Mouse (Mus musculus) lung, embryonic 15.5 days (tissue): Measurements from ENCODE around the gene Negr1. TPM values are rescaled to one million over a fixed set of nuclear protein-coding genes. Genes with fewer than 3 reads are reported as not detected.
A peak's percentile ranks its signal among the peaks of the same experiment; 100 is the strongest.

Experiments used
- ATAC-seq: fragments of 200-750 bp; cut with Nextera tagmentation; 2 replicates; pipeline ENCODE4 v1.8.0; 2017; ENCODE audit warnings: moderate number of reproducible peaks, borderline replicate concordance; ENCODE audit not compliant: low FRiP score, low TSS enrichment; ENCODE audit errors: extremely low read depth
- H3K27ac ChIP-seq: fragments of 300-500 bp; sonication (generic); 2 replicates; pipeline ENCODE4 v1.5.1; 2015; ENCODE audit warnings: moderate library complexity, mild to moderate bottlenecking, inconsistent platforms
- H3K27me3 ChIP-seq: fragments of 300-500 bp; sonication (generic); 2 replicates; pipeline ENCODE4 v1.6.1; 2015; ENCODE audit warnings: inconsistent platforms
- H3K36me3 ChIP-seq: fragments of 300-500 bp; sonication (generic); 2 replicates; pipeline ENCODE4 v1.6.1; 2015; ENCODE audit warnings: inconsistent platforms
- H3K4me1 ChIP-seq: fragments of 300-500 bp; sonication (generic); 2 replicates; pipeline ENCODE4 v1.6.1; 2015; ENCODE audit warnings: inconsistent platforms
- H3K4me2 ChIP-seq: fragments of 300-500 bp; sonication (generic); 2 replicates; pipeline ENCODE4 v1.6.1; 2015; ENCODE audit warnings: inconsistent platforms, mild to moderate bottlenecking, moderate library complexity
- H3K4me3 ChIP-seq: fragments of 300-500 bp; sonication (generic); 2 replicates; pipeline ENCODE4 v1.5.1; 2015; ENCODE audit warnings: mild to moderate bottlenecking, inconsistent platforms
- H3K9ac ChIP-seq: fragments of 300-500 bp; sonication (generic); 2 replicates; pipeline ENCODE4 v1.6.1; 2015; ENCODE audit warnings: inconsistent platforms
- H3K9me3 ChIP-seq: fragments of 300-500 bp; sonication (generic); 2 replicates; pipeline ENCODE4 v1.6.1; 2016; ENCODE audit warnings: inconsistent platforms
- WGBS: fragments of 180-500 bp; shearing (Covaris S2); methylation state at CpG from one replicate; pipeline ENCODE4 v1.1.7; 2015; 5-methylcytosine and 5-hydroxymethylcytosine counted together
- polyA plus RNA-seq: library from polyadenylated mRNA; unstranded; fragments of >200 nt; fragmentation: Nextera tagmentation; extraction: Ambion mirVana; gene quantifications from 2 replicates; pipeline ENCODE4 v1.2.1, GENCODE M21; 2015

Negr1 gene
- polyA plus RNA-seq, 1 experiment from 2014 or later, result 7.5 TPM

- Histone ChIP-seq H3K9me3 (no peaks in the 10 kb centered on the region), H3K9ac (no peak overlapping the region), H3K27me3 (no peaks in the 10 kb centered on the region), H3K36me3 (no peaks in the 10 kb centered on the region), H3K4me1 (peaks cover 3% of the 10 kb centered on the region; the same call in 1 of the 2 replicates), H3K27ac (no peak overlapping the region), H3K4me3 (no peak overlapping the region), H3K4me2 (no peak overlapping the region)
- no peak for ATAC-seq
- WGBS, result 35% methylated on average over 5 of the region's 5 CpGs
Measured at GRCm38 (mm10) chr3:156928396-156929061, 366.9 kb downstream of the Negr1 start.

- H3K4me2 ChIP-seq, result no peak overlapping the region
- H3K4me1 ChIP-seq, result peaks cover 3% of the 10 kb centered on the region; the same call in 1 of the 2 replicates
- H3K4me3 ChIP-seq, result no peak overlapping the region
- no peak for ATAC-seq
- no peak overlapping the region for H3K27ac ChIP-seq
- H3K36me3 ChIP-seq, result no peaks in the 10 kb centered on the region
- H3K9me3 ChIP-seq, result no peaks in the 10 kb centered on the region
- no peaks in the 10 kb centered on the region for H3K27me3 ChIP-seq
- 51% methylated on average over 3 of the region's 3 CpGs for WGBS
- no peak overlapping the region for H3K9ac ChIP-seq
Measured at GRCm38 (mm10) chr3:156929062-156929397, 367.4 kb downstream of the Negr1 start.

GRCm38 (mm10) chr3:156929677-156930440, 368.3 kb downstream of the Negr1 start:
- H3K36me3 ChIP-seq, result no peaks in the 10 kb centered on the region
- no peaks in the 10 kb centered on the region for H3K9me3 ChIP-seq
- no peak overlapping the region for H3K4me2 ChIP-seq
- H3K9ac ChIP-seq, result no peak overlapping the region
- 81% methylated on average over 2 of the region's 2 CpGs for WGBS
- no peak overlapping the region for H3K4me3 ChIP-seq
- no peaks in the 10 kb centered on the region for H3K27me3 ChIP-seq
- H3K4me1 ChIP-seq, result peaks cover 3% of the 10 kb centered on the region; the same call in 1 of the 2 replicates
- no peak overlapping the region for H3K27ac ChIP-seq
- no peak for ATAC-seq

- Histone ChIP-seq H3K9ac (no peak overlapping the region), H3K4me2 (no peak overlapping the region), H3K9me3 (no peaks in the 10 kb centered on the region), H3K27ac (no peak overlapping the region), H3K4me3 (no peak overlapping the region), H3K4me1 (peaks cover 3% of the 10 kb centered on the region; the same call in 1 of the 2 replicates), H3K36me3 (no peaks in the 10 kb centered on the region), H3K27me3 (no peaks in the 10 kb centered on the region)
- 64% methylated on average over 2 of the region's 2 CpGs for WGBS
- ATAC-seq, result no peak
Measured at GRCm38 (mm10) chr3:156931011-156931410, 369.4 kb downstream of the Negr1 start.

- H3K27ac ChIP-seq, result no peak overlapping the region
- no peak overlapping the region for H3K9ac ChIP-seq
- H3K27me3 ChIP-seq, result no peaks in the 10 kb centered on the region
- 87% methylated on average over 1 of the region's 1 CpGs for WGBS
- H3K36me3 ChIP-seq, result no peaks in the 10 kb centered on the region
- peaks cover 3% of the 10 kb centered on the region; the same call in 1 of the 2 replicates for H3K4me1 ChIP-seq
- no peak overlapping the region for H3K4me3 ChIP-seq
- H3K9me3 ChIP-seq, result no peaks in the 10 kb centered on the region
- no peak for ATAC-seq
- H3K4me2 ChIP-seq, result no peak overlapping the region
Measured at GRCm38 (mm10) chr3:156931540-156931939, 369.9 kb downstream of the Negr1 start.

GRCm38 (mm10) chr3:156934778-156935290, 373.2 kb downstream of the Negr1 start:
- no peaks in the 10 kb centered on the region for H3K27me3 ChIP-seq
- 43% methylated on average over 5 of the region's 5 CpGs for WGBS
- no peak overlapping the region for H3K4me2 ChIP-seq

GRCm38 (mm10) chr3:156947404-156947803, 385.8 kb downstream of the Negr1 start:
- Histone ChIP-seq H3K9me3 (no peaks in the 10 kb centered on the region), H3K27ac (no peak overlapping the region), H3K4me1 (no peaks in the 10 kb centered on the region), H3K9ac (no peak overlapping the region), H3K4me2 (no peak overlapping the region), H3K4me3 (no peak overlapping the region), H3K36me3 (no peaks in the 10 kb centered on the region), H3K27me3 (no peaks in the 10 kb centered on the region)
- 25% methylated on average over 6 of the region's 6 CpGs for whole genome bisulfite sequencing
- no peak for ATAC-seq

More at GRCm38 (mm10) chr3:156934778-156935290, 373.2 kb downstream of the Negr1 start:
- no peak overlapping the region for H3K4me3 ChIP-seq
- no peak overlapping the region for H3K9ac ChIP-seq
- H3K9me3 ChIP-seq, result no peaks in the 10 kb centered on the region
- H3K36me3 ChIP-seq, result no peaks in the 10 kb centered on the region
- H3K27ac ChIP-seq, result no peak overlapping the region
- H3K4me1 ChIP-seq, result no peaks in the 10 kb centered on the region
- no peak for ATAC-seq

GRCm38 (mm10) chr3:156952970-156953369, 391.4 kb downstream of the Negr1 start:
- Histone ChIP-seq H3K27me3 (no peaks in the 10 kb centered on the region), H3K9ac (no peak overlapping the region), H3K36me3 (no peaks in the 10 kb centered on the region), H3K9me3 (no peaks in the 10 kb centered on the region), H3K4me1 (no peaks in the 10 kb centered on the region), H3K27ac (no peak overlapping the region), H3K4me3 (no peak overlapping the region), H3K4me2 (no peak overlapping the region)
- no peak for ATAC-seq
- WGBS, result 54% methylated on average over 6 of the region's 6 CpGs

GRCm38 (mm10) chr3:156955094-156955493, 393.5 kb downstream of the Negr1 start:
- Histone ChIP-seq H3K36me3 (no peaks in the 10 kb centered on the region), H3K27me3 (no peaks in the 10 kb centered on the region), H3K27ac (no peak overlapping the region), H3K9me3 (no peaks in the 10 kb centered on the region), H3K4me1 (no peaks in the 10 kb centered on the region), H3K4me2 (no peak overlapping the region), H3K4me3 (no peak overlapping the region), H3K9ac (no peak overlapping the region)
- WGBS, result 78% methylated on average over 4 of the region's 4 CpGs
- ATAC-seq, result no peak

- 95% methylated on average over 7 of the region's 7 CpGs for WGBS
- Histone ChIP-seq H3K4me2 (no peak overlapping the region), H3K4me1 (no peaks in the 10 kb centered on the region), H3K4me3 (no peak overlapping the region), H3K9me3 (no peaks in the 10 kb centered on the region), H3K27ac (no peak overlapping the region), H3K27me3 (no peaks in the 10 kb centered on the region), H3K36me3 (no peaks in the 10 kb centered on the region), H3K9ac (no peak overlapping the region)
- no peak for ATAC-seq
Measured at GRCm38 (mm10) chr3:156958640-156959039, 397.0 kb downstream of the Negr1 start.

GRCm38 (mm10) chr3:156968764-156969163, 407.2 kb downstream of the Negr1 start:
- Histone ChIP-seq H3K27me3 (no peaks in the 10 kb centered on the region), H3K4me3 (no peak overlapping the region), H3K9ac (no peak overlapping the region), H3K4me2 (no peak overlapping the region), H3K36me3 (no peaks in the 10 kb centered on the region), H3K4me1 (no peaks in the 10 kb centered on the region), H3K27ac (no peak overlapping the region), H3K9me3 (no peaks in the 10 kb centered on the region)
- peak; percentile 57; the same call in 1 of the 2 replicates for ATAC-seq
- 45% methylated on average over 2 of the region's 2 CpGs for WGBS

GRCm38 (mm10) chr3:156971104-156971503, 409.5 kb downstream of the Negr1 start:
- Histone ChIP-seq H3K27me3 (no peaks in the 10 kb centered on the region), H3K4me2 (no peak overlapping the region), H3K9me3 (no peaks in the 10 kb centered on the region), H3K36me3 (no peaks in the 10 kb centered on the region), H3K27ac (no peak overlapping the region), H3K9ac (no peak overlapping the region), H3K4me1 (no peaks in the 10 kb centered on the region), H3K4me3 (no peak overlapping the region)
- WGBS, result 66% methylated on average over 2 of the region's 2 CpGs
- ATAC-seq, result no peak
